Mouse (Mus musculus) intestine, embryonic 15.5 days (tissue): ENCODE measurements at regions not wholly inside any gene's neighbourhood (a gene's known extent, or its start where the extent isn't known, plus 50 kb on each side); places are given as distances from the start of the nearest gene placed in this dataset.

Experiments
- ATAC-seq: fragments of 200-750 bp; cut with Nextera tagmentation; 2 replicates; pipeline ENCODE4 v1.8.0; 2017; ENCODE audit warnings: moderate TSS enrichment, moderate library complexity
- H3K27ac ChIP-seq: fragments of 300-500 bp; sonication (generic); 2 replicates; pipeline ENCODE4 v1.5.1; 2015; ENCODE audit warnings: mild to moderate bottlenecking, inconsistent platforms
- H3K27me3 ChIP-seq: fragments of 300-500 bp; sonication (generic); replicated peaks from 2 replicates; pipeline ENCODE4 v1.6.1; 2015; ENCODE audit warnings: inconsistent platforms
- H3K36me3 ChIP-seq: fragments of 300-500 bp; sonication (generic); 2 replicates; pipeline ENCODE4 v1.6.1; 2015; ENCODE audit warnings: inconsistent platforms
- H3K4me1 ChIP-seq: fragments of 300-500 bp; sonication (generic); replicated peaks from 2 replicates; pipeline ENCODE4 v1.6.1; 2015; ENCODE audit warnings: inconsistent platforms
- H3K4me2 ChIP-seq: fragments of 300-500 bp; sonication (generic); replicated peaks from 2 replicates; pipeline ENCODE4 v1.6.1; 2015; ENCODE audit warnings: mild to moderate bottlenecking, inconsistent platforms
- H3K4me3 ChIP-seq: fragments of 300-500 bp; sonication (generic); replicated peaks from 2 replicates; pipeline ENCODE4 v1.5.1; 2015; ENCODE audit warnings: inconsistent platforms
- H3K9ac ChIP-seq: fragments of 300-500 bp; sonication (generic); 2 replicates; pipeline ENCODE4 v1.6.1; 2015; ENCODE audit warnings: inconsistent platforms
- H3K9me3 ChIP-seq: fragments of 300-500 bp; sonication (generic); 2 replicates; pipeline ENCODE4 v1.6.1; 2016; ENCODE audit warnings: inconsistent platforms
- WGBS: fragments of 180-500 bp; shearing (Covaris S2); methylation state at CpG from one replicate; pipeline ENCODE4 v1.1.7; 2015; 5-methylcytosine and 5-hydroxymethylcytosine counted together

DNA sequence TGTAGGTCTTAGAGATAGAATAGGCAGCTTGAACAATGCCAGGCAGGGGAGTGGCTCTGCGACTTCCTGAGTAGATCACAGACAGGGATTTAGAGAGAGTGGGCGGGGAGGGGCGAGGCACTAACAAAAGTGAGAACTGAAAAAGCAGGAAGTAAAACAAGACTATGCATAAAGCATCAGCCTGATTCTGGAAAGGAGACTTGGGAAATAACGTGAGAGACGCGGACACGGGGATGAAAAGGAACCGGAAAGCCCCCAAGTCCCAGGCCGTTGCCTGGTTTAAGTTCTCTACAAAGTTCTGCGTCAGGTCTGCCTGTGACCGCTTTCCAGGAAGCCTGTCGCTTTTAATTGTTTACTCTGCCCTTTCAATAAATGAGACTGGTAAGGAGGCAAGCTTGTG, 86.3 kb downstream of the D16Ertd472e start:
- peak overlapping the region; percentile 24 for H3K4me3 ChIP-seq
- H3K27ac ChIP-seq = no peak overlapping the region
- ATAC-seq = peak; percentile 61; the same call in 1 of the 2 replicates
- no peak overlapping the region for H3K9ac ChIP-seq
- H3K36me3 ChIP-seq = no peaks in the 10 kb centered on the region
- no peaks in the 10 kb centered on the region for H3K27me3 ChIP-seq
- no peaks in the 10 kb centered on the region for H3K4me1 ChIP-seq
- H3K9me3 ChIP-seq = no peaks in the 10 kb centered on the region
- peak overlapping the region; percentile 49 for H3K4me2 ChIP-seq
- 13% methylated on average over 12 of the region's 12 CpGs for WGBS

DNA sequence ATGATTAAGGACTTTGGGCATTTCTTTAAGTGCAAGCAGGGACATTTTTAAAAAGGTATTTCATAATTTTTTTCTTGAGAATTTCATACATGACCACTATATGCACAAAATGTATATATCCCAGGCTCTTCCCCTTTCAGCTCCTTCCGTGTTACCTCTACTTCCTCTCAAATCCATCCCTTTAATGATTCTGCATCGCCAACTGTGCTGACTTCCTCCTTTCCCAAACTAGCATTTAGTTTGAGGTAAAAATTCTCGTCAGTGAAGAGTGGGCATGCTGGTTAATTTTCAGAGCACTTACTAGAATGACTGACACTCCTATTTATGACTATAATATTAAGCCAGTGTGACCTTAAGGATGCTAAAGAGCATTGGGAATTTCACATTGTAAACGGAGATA, 86.9 kb downstream of the D16Ertd472e start:
- Histone ChIP-seq H3K9me3 (no peaks in the 10 kb centered on the region), H3K4me2 (no peak overlapping the region), H3K4me3 (no peak overlapping the region), H3K9ac (no peak overlapping the region), H3K27ac (no peak overlapping the region), H3K27me3 (no peaks in the 10 kb centered on the region), H3K4me1 (no peaks in the 10 kb centered on the region), H3K36me3 (no peaks in the 10 kb centered on the region)
- ATAC-seq = no peak
- WGBS = 58% methylated on average over 4 of the region's 4 CpGs

DNA sequence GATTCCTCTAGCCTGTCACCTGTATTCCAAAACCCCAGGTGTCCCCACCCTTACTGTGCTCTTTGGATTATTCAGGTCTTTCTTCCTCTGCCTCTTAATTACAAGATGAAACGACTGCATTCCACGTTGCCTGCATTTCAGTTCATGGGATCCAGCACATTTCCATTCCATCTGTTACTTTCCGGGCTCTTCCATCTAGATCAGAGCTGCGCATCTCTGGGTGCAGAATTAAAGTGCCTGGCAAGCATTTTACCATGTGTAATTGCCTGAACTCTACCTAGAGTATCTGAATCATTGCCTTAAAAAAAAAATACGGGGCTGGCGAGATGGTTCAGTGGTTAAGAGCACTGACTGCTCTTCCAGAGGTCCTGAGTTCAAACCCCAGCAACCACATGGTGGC, 90.0 kb downstream of the D16Ertd472e start:
- 92% methylated on average over 6 of the region's 6 CpGs for WGBS
- no peaks in the 10 kb centered on the region for H3K36me3 ChIP-seq

DNA sequence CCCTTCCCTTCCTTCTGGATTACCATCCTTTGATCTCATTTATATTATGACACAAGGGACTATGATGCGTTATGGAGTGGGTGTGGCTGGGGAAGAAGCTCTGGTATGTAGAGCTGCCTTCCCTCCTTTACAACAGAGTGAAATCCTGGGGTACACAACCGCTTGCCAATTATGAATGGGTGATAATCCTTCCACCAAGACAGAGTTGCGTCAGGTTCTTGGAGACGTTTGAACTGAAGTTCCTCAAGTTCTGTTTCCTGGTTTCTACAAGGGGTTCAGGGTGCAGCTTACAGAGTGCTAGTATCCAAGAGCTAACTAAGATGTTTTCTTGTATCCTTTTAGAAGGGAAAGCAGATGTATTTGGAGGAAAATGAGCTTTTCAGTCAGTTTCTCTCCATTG, 92.2 kb downstream of the D16Ertd472e start:
- no peaks in the 10 kb centered on the region for H3K9me3 ChIP-seq
- 84% methylated on average over 4 of the region's 4 CpGs for WGBS
- H3K36me3 ChIP-seq = no peaks in the 10 kb centered on the region
- no peaks in the 10 kb centered on the region for H3K27me3 ChIP-seq
- H3K27ac ChIP-seq = no peak overlapping the region
- no peak for ATAC-seq
- H3K4me2 ChIP-seq = no peak overlapping the region
- no peaks in the 10 kb centered on the region for H3K4me1 ChIP-seq
- no peak overlapping the region for H3K4me3 ChIP-seq
- H3K9ac ChIP-seq = no peak overlapping the region

More for the DNA sequence above, 90.0 kb downstream of the D16Ertd472e start:
- no peaks in the 10 kb centered on the region for H3K9me3 ChIP-seq
- no peak for ATAC-seq
- H3K4me3 ChIP-seq = no peak overlapping the region
- no peaks in the 10 kb centered on the region for H3K27me3 ChIP-seq
- no peak overlapping the region for H3K9ac ChIP-seq
- no peaks in the 10 kb centered on the region for H3K4me1 ChIP-seq
- H3K27ac ChIP-seq = no peak overlapping the region
- no peak overlapping the region for H3K4me2 ChIP-seq

DNA sequence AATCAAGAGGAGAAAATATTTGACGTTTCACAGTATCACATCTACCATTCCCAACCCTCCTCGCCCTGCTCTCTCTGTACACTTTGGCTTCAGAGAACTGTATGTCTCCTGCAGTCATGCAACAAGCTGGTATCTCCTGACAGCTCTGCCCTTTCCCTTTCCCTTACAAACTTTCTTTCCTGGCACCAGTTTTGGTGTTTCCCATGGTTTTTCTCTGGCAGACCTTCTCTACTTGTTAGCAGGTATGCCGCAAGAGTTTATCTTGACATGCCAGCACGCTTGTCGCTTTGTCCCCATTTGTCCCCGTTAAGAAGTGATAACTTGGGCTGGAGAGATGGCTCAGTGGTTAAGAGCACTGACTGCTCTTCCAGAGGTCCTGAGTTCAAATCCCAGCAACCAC, 94.9 kb downstream of the D16Ertd472e start:
- Histone ChIP-seq H3K4me1 (no peaks in the 10 kb centered on the region), H3K9me3 (no peaks in the 10 kb centered on the region), H3K4me3 (no peak overlapping the region), H3K27me3 (no peaks in the 10 kb centered on the region), H3K27ac (no peak overlapping the region), H3K36me3 (no peaks in the 10 kb centered on the region), H3K9ac (no peak overlapping the region), H3K4me2 (no peak overlapping the region)
- no peak for ATAC-seq
- WGBS = 85% methylated on average over 6 of the region's 6 CpGs

DNA sequence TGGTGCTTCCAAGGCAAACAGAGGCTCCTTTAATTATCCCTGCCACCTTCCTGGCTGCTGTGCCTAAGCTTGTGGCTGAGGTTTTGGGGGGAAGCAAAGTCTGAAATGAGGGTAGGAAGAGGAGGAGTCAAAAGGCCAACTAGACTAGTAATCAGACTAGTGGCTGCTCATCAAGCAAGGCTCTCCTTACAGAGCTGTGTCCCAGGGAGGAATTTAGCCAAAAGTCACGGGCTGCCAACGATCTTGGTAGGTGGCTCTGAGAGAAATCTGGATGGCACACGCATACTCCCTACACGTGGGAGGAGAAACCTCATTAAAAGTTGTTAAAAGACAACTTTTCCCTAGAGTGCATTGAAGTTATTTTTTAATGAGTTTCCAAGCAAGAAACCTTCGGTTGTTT, 95.4 kb downstream of the D16Ertd472e start:
- Histone ChIP-seq H3K27me3 (no peaks in the 10 kb centered on the region), H3K9me3 (no peaks in the 10 kb centered on the region), H3K4me3 (no peak overlapping the region), H3K4me1 (no peaks in the 10 kb centered on the region), H3K27ac (no peak overlapping the region), H3K4me2 (no peak overlapping the region), H3K9ac (no peak overlapping the region), H3K36me3 (no peaks in the 10 kb centered on the region)
- WGBS = 73% methylated on average over 5 of the region's 5 CpGs
- ATAC-seq = no peak

DNA sequence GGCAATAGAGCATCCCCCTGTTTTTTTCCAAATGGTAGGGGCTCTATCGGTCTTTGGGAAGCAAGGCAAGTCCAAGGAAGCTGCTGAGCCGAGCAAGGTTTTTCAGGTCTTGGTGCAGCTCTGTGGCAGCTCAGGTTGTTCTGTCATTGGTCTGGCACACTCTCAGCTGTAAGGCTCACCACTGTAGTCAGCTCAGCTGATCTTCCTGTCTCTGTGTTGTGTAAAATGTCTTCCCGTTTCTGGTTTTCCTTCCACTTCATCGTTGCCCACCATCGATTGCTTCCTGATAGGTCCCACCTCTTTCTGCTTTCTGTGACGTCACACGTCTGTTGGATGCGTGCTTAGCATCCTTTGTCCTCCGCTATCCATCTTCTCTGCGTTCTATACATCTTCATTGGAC, 96.2 kb downstream of the D16Ertd472e start:
- no peak for ATAC-seq
- Histone ChIP-seq H3K9me3 (no peaks in the 10 kb centered on the region), H3K36me3 (no peaks in the 10 kb centered on the region), H3K9ac (no peak overlapping the region), H3K4me3 (no peak overlapping the region), H3K4me2 (no peak overlapping the region), H3K4me1 (no peaks in the 10 kb centered on the region), H3K27ac (no peak overlapping the region), H3K27me3 (no peaks in the 10 kb centered on the region)
- WGBS = 93% methylated on average over 10 of the region's 10 CpGs

DNA sequence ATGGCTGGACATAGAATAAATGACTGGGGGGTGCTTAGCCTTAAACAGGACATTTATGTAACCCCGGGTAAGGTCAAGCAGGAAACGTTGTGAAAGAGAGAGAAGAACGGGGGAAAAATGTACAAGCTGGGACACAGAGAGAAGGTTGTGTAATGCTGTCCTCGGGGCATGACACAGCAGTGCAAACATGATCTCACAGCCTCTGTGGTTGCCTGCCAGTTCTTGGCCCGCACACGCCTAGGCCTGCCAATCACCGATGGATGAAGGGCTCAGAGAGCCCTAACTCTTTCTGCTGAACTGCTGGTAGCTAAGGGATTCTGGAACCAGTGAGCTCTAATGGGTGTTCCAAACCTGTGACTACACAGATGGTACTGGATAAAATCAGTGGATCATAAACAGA, 96.5 kb upstream of the Btg3 start:
- no peak; the same call in 1 of the 2 replicates for ATAC-seq
- Histone ChIP-seq H3K4me2 (no peak overlapping the region), H3K36me3 (no peaks in the 10 kb centered on the region), H3K9me3 (no peaks in the 10 kb centered on the region), H3K27me3 (no peaks in the 10 kb centered on the region), H3K27ac (no peak overlapping the region), H3K9ac (no peak overlapping the region), H3K4me3 (no peak overlapping the region), H3K4me1 (no peaks in the 10 kb centered on the region)
- 76% methylated on average over 7 of the region's 7 CpGs for whole genome bisulfite sequencing

DNA sequence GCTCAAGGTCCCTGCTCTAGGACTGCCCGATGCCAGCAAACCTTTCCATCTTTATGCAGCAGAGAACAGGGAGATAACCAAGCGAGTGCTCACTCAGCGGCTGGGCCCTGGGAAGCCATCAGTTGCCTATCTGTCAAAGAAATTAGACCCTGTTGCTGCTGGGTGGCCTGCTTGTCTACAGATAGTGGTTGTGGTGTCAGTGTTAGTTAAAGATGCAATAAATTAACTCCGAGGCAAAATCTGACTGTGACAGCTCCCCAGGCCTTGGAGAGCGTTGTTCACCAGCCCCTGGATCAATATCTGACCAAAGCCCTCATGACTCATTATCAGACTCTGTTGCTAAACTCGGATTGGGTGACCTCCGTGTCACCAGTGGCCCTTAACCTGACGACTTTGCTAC, 83.0 kb upstream of the Btg3 start:
- WGBS = 43% methylated on average over 8 of the region's 8 CpGs
- Histone ChIP-seq H3K27me3 (no peaks in the 10 kb centered on the region), H3K4me3 (no peak overlapping the region), H3K36me3 (no peaks in the 10 kb centered on the region), H3K27ac (no peak overlapping the region), H3K4me2 (no peak overlapping the region), H3K9ac (no peak overlapping the region), H3K9me3 (no peaks in the 10 kb centered on the region), H3K4me1 (no peaks in the 10 kb centered on the region)
- no peak for ATAC-seq

DNA sequence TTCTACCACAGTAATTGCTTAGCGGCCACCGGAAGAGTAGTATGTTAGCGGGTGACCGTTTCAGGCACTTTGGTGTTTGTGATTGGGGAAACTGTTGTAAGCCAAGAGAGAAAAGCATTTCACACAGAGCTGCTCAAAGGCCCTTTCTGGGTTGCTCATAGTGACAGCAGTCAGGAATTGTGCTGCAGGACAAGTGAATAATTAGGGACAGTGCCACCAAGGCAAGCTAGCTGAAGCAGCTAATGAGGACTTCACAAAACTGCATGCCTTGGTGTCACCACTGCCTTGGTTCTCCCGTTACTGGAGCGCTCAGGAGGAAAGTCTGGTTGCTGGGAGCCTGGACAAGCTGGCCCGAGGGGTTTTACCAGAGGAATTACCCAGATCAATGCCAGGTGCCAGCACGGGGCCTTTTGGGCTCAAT, 80.7 kb upstream of the Btg3 start:
- H3K4me2 ChIP-seq = no peak overlapping the region
- ATAC-seq = no peak
- H3K27ac ChIP-seq = no peak overlapping the region
- no peaks in the 10 kb centered on the region for H3K27me3 ChIP-seq
- H3K4me1 ChIP-seq = no peaks in the 10 kb centered on the region
- no peaks in the 10 kb centered on the region for H3K36me3 ChIP-seq
- 90% methylated on average over 8 of the region's 8 CpGs for WGBS
- no peak overlapping the region for H3K4me3 ChIP-seq
- no peak overlapping the region for H3K9ac ChIP-seq
- no peaks in the 10 kb centered on the region for H3K9me3 ChIP-seq

DNA sequence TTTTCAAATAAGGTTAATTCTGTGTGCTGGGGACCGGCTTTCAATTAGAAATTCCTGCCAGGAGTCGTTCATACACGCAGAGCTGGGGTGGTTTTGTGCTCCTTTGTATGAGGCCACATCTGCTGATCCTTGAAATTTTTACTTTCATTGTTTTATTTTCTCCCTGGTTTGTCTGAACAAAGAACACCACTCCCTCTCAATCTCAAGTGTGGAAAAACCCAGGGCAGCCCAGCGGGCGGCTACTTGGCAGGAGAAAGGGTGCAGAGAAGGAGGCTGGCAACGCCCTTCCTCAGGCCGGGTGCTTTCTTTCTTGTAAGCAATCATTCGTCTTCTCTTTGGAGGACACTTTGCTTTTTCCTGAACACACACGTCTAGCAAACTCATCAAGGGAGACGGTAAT, 79.4 kb upstream of the Btg3 start:
- Histone ChIP-seq H3K36me3 (no peaks in the 10 kb centered on the region), H3K4me3 (no peak overlapping the region), H3K9me3 (no peaks in the 10 kb centered on the region), H3K4me2 (no peak overlapping the region), H3K4me1 (no peaks in the 10 kb centered on the region), H3K27me3 (no peaks in the 10 kb centered on the region), H3K9ac (no peak overlapping the region), H3K27ac (no peak overlapping the region)
- WGBS = 70% methylated on average over 10 of the region's 10 CpGs
- no peak for ATAC-seq

DNA sequence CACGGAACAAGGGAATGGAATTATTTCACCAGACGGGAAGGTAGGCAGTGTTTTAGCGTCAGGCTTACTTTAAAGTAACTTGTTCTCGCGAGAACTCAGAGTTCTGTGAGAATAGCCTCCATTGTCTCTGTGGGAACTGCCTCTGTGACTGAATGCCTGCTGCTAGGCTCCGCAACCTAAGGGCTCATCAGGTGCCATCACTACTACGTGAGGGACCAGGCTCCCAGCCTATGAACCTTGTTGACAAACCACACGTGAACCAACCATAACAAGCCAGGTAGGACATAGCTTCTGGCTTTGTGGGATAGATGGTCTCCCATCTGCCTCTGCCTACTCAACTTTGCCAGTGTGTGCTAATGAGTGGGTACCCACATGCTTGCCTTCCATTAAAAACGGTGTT, 77.5 kb upstream of the Btg3 start:
- Histone ChIP-seq H3K4me2 (no peak overlapping the region), H3K36me3 (no peaks in the 10 kb centered on the region), H3K27me3 (no peaks in the 10 kb centered on the region), H3K9me3 (no peaks in the 10 kb centered on the region), H3K27ac (no peak overlapping the region), H3K4me3 (no peak overlapping the region), H3K9ac (no peak overlapping the region), H3K4me1 (no peaks in the 10 kb centered on the region)
- no peak for ATAC-seq
- 90% methylated on average over 9 of the region's 9 CpGs for WGBS

DNA sequence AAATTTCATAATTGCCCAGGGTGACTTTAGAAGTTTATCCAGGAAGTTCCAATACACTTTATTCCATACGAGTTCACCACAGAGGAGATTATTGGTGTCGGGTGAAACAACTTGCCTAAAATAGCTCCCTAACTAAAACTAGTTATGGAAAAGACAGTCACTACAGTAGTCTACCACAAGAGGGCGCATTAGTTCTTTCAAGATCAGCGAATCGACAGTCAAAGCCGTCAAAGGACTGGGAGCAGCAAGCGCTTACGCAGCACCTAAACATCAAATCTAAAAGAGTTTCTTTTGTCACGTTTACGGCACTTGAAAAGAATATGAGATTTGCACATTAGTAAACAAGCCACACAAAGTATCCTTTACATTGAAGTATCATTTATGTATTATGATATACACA, 75.3 kb upstream of the Btg3 start:
- Histone ChIP-seq H3K9me3 (no peaks in the 10 kb centered on the region), H3K4me3 (no peak overlapping the region), H3K4me2 (no peak overlapping the region), H3K9ac (no peak overlapping the region), H3K27ac (no peak overlapping the region), H3K36me3 (no peaks in the 10 kb centered on the region), H3K27me3 (no peaks in the 10 kb centered on the region), H3K4me1 (no peaks in the 10 kb centered on the region)
- 7% methylated on average over 10 of the region's 10 CpGs for WGBS
- ATAC-seq = no peak

DNA sequence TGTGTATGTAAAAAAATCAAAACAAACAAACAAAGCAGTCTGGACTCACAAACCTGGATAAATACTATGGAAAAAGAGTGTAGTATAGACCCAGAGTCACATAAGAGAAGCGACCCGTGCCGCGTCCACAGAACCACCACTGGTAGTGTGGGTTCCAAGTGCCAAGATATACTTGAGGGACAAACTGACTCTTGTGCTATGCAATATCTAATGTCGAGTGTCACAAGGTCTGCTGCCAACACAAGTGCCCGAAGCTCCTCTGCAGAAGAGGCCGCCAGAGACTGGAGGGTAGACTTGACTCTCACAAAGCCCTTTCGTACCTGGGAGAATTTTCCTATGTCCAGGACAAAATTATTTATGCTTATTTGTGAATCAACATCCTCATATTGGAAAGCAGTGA, 74.8 kb upstream of the Btg3 start:
- Histone ChIP-seq H3K36me3 (no peaks in the 10 kb centered on the region), H3K27ac (no peak overlapping the region), H3K27me3 (no peaks in the 10 kb centered on the region), H3K9me3 (no peaks in the 10 kb centered on the region), H3K4me2 (no peak overlapping the region), H3K4me1 (no peaks in the 10 kb centered on the region), H3K9ac (no peak overlapping the region), H3K4me3 (no peak overlapping the region)
- no peak for ATAC-seq
- 90% methylated on average over 8 of the region's 8 CpGs for WGBS
